ENCODE assay signal across 17 mouse cellular contexts in the genomic region with DNA sequence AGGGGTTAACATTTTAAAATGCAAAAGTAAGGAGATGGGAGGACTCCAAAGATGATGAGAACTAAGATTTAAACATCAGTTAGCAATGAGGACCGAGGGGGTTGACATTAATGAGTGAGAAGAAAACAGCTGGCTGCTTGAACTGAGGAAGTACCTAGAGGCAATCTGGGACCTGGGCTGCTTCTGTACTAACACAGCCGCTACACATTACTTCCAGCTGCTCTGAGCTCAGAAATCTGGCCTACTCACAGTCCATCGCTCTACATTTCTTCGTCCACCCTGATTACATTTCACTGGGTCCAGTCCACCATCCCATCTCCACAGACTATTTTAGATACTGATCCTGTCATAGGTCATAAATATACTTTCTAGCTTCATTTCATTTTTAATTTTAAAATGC.
"Had no signal": no experiment of that assay in that cellular context is flagged by ENCODE, and none has a peak within 500 bp of the region (broad histone marks: within the 10 kb centered on the region; RNA-seq: fewer than 3 reads in every experiment).

No protein-coding gene starts in this region.

- H3K36me3 ChIP-seq: midbrain, embryonic 15.5 days; neural tube, embryonic 12.5 days had no signal

- DNase-seq: kidney, adult 8-10 months; kidney, postnatal 36 days; lung, embryonic 14.5 days; lung, postnatal 10 days; right cerebral cortex, postnatal 14 days; thymus, postnatal 36 days had no signal

- ATAC-seq: intestine, postnatal 0 days; midbrain, embryonic 15.5 days had no signal

- H3K9ac ChIP-seq: limb, embryonic 13.5 days; liver, embryonic 15.5 days; lung, embryonic 14.5 days; midbrain, embryonic 15.5 days; neural tube, embryonic 12.5 days had no signal

- H3K9me3 ChIP-seq: limb, embryonic 13.5 days; liver, embryonic 15.5 days; megakaryocyte, embryonic 14.5 days; midbrain, embryonic 15.5 days; neural tube, embryonic 12.5 days had no signal

- H3K4me2 ChIP-seq: limb, embryonic 13.5 days; liver, embryonic 11.5 days; liver, embryonic 15.5 days; lung, embryonic 14.5 days; midbrain, embryonic 11.5 days; midbrain, embryonic 15.5 days; neural tube, embryonic 12.5 days had no signal

- H3K4me3 ChIP-seq: layer of hippocampus, adult 2 months; limb, embryonic 13.5 days; liver, embryonic 15.5 days; megakaryocyte, embryonic 14.5 days; midbrain, embryonic 15.5 days; neural tube, embryonic 12.5 days had no signal

- H3K4me1 ChIP-seq: limb, embryonic 13.5 days; midbrain, embryonic 15.5 days; neural tube, embryonic 12.5 days had no signal

- H3K27ac ChIP-seq: layer of hippocampus, adult 2 months; limb, embryonic 13.5 days; liver, embryonic 15.5 days; macrophage; midbrain, embryonic 15.5 days; neural tube, embryonic 12.5 days; stomach, postnatal 0 days had no signal

- H3K27me3 ChIP-seq: limb, embryonic 13.5 days; liver, embryonic 15.5 days; megakaryocyte, embryonic 14.5 days; midbrain, embryonic 15.5 days; neural tube, embryonic 12.5 days had no signal
